Mouse (Mus musculus) cerebellum, adult 9-11 months (tissue): ENCODE measurements at regions not wholly inside any gene's neighbourhood (a gene's known extent, or its start where the extent isn't known, plus 50 kb on each side); places are given as distances from the start of the nearest gene placed in this dataset.
"Not testable (repeated sequence)": the region's sequence is repeated elsewhere in the genome, so short reads cannot be mapped to it uniquely, and the experiment has no call there.

Experiments used
- DNase-seq: peaks from one replicate; pipeline ENCODE4 v3.0.0; 2022

DNA sequence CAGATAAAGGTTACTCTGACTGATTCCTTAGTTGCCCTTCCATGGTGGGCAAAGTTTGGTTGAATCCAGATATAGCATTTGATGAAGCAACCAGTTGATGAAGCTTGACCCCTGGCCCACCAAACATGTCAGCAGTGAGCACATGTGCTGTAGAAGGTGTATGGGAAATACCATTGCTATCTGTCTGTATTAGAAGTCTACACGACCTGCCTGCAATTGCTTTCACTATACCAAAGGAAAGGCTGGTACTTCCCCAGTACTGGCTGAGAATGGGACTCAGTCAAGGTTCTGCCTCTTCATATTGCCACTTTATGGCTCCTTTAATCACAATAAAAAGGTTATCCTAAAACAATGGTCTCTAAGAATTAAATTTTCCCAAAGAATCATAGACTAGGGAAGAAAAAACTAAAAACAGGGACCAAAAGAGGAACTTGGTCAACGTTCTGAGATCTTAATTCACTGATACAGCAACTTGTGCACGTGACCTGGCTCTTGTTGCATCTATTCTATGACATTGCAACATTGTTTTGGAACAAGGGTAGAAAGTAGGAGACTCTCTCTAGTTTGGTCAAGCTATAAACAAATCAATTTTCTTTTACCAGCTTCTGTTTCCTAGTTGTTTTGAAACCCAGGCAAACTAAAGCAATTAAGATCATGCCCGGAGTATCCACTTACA, 284.0 kb downstream of the Rapgef2 start:
- DNase-seq = no peak

DNA sequence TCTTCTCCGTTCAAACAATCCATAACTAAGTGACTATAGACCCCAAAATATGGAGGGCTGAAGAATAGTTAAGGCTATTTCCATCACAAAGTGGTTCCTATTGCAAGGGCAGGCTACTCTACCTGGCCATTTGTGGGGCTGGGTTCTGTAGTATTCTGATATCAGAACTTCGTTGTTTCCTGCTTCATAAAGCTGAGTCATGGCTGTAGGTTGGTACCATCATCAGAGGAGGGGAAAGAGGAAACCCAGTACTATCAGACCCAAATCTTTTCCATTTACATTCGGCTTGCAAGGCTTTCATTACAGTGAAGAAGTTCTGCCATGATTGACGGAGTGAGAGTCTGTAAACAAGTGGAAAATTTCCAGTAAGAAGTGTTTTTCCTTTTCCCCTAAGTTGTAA, 284.6 kb downstream of the Rapgef2 start:
- DNase-seq = no peak

DNA sequence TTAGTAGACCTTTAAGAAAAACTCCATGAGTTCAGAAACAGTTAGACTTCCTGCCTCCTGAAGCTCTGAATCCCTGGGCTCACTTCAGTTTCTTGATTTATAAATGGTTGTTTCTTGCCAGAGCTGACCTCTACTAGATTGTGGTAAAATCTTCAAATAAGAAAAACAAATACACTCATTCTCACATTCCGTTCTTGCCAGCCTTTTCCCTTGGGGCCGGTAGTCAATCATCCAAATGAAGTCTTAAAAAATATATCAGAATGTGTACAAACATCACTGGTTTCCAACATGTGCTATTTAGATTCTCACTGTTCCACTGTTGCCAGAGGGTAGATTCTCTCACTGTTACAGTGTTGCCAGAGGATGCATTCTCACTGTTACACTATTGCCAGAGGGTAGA, 286.0 kb downstream of the Rapgef2 start:
- no peak for DNase-seq

DNA sequence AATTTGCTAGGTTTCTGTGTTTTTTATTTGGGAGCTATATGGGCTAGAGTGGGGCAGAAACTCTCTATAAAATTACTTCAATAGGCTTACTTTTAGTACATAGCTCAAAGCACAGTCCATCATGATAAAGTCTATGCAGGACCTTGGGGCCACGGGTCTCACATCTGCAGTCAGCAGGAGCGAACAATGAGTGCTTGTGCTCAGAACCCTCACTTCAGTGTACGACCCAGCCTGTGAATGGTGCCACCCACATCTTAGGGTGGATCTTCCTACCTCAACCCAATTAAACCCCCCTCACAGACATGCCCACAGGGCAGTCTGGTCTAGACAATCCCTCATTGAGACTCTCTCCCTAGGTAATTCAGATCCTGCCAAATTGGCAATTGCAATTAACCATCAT, 286.5 kb downstream of the Rapgef2 start:
- DNase-seq = no peak

DNA sequence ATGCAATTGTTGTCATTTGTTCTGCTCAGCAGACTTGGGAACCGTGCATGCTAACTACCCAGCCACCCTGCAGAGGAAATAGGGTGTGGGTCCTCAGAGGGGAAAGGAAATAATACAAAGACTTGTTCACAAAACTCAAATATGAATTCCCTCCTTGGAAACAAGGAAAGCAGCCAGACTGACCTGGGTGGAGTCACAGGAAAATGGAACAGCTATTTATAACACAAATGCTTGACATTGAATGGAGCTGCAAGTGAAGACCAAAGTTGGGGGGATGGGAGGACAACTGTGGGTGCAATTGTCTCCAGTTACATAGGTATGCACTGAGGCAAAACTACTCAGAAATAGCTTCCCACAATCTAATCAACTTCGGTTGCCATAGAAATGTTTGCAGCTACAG, 298.2 kb downstream of the Rapgef2 start:
- DNase-seq = no peak

DNA sequence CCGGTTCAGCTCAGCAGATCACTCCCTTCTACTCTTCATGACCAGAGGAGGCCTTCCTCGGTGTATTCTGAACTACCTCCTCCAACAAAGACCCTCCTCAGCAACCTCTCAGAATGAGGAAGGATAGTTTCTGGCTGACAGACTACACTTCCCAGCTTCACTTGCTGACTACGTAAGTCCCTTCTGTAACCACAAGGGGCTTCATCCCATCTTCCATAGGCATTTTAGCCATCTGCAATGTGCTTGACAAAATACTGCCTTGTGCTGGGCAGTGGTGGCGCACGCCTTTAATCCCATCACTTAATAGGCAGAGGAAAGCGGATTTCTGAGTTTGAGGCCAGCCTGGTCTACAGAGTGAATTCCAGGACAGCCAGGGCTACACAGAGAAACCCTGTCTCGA, 299.6 kb downstream of the Rapgef2 start:
- DNase-seq = no peak

DNA sequence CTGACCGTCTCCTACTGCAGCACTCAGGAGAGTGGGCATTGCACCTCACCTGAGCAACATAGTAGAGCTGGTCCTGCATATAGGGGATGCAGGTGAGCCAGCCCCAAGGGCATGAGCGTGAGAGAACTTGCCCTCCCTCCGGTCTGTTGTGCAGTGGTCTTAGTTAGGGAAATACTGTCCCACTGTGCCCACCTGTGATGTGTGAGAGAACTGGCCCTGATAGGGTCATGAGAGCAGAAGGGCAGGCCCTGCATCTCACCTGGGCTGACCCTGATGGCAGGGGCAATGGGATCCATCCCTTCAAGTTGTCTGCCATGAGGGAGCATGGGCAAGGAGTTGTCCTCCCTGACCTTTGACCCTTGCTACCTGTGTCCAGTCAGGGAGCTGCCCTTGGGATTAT, 305.3 kb downstream of the Rapgef2 start:
- DNase-seq = no peak

DNA sequence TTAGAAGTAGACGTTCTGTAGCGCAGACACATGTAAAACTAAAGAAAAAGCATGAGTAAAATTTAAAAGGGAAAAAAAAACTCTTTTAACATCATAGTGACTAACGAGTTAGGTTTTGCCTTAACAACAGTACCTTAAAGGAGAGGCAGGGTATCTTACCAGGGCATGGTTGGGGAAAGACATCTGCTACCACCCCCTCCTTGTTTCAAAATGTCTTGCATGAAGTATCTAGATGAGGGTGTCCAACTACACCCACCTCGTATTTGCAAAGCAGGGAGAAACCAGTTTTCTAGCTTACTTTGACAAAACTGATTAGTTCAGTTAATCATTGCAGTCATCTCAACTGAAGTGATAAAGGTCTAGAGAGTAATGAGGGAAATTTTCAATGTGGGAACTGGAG, 307.5 kb downstream of the Rapgef2 start:
- no peak for DNase-seq

DNA sequence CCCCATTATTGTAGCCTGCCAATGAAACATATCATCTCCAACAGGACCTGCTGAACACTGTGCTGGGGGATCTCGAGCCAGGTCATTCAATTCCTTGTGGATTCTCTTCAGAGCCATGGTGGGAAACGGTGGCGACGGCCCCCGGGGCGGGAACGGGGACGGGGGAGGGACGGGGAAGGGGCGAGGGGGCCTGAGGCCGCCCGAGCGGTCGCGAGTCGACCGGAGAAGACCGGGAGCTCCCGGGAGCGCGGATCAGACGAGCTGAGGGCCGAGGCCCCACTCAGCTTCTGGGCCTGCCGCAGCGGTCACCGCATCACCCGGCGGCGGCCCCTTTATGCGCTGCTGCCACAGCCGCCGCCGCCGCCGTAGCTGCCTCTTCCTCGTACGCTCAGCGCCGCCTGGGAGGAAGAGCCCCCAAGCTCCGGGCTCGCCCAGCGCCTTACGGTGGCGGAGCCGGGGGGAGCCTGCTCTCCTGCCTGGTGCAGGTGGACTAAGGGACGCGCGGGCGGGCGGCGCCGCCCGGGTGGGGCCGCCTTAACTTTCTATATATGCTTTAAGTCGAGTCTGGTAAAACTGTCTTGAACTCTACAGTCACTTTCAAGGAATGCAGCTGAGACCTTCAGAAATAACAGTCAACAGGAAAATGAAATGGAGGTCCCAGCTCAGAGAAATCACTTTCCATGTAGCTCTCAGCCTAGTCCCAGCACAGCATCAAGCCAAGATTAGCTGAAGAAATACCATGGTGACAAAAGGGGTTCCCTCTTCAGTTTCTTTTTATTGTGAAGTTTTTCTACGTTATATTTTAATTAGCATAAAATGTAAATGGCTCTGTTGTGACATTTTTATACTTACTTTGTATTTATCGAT, 319.4 kb downstream of the Rapgef2 start:
- peak; percentile 22 for DNase-seq

DNA sequence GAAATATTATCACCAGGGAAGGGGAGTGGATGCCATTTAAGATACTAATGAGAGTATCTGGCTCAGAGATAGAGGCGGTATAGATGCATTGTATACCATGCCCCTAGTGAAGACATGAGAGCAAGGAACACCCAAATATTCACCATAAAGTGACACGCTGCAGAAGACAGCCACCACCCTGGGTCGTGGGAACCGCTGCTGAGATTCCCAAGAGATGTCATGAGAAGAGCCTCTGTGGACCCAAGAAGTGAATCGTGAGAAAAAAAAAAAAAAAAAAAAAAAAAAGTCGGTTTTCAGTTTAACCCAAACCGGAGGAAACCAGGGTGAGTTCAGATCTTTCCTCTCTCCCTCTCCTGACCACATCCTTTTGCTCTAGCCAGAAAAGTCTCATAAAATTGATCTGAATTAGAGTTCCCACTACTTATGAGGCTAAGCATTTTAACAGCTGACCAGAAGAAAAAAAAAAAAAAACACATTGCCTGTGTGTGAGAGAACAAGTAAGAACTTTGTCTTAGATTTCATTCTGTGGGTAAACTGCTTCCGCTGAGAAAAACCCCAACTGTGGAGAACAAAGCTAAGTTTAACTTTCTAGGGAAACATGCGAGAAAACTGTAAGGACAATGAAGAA, 322.0 kb downstream of the Rapgef2 start:
- DNase-seq = no peak

DNA sequence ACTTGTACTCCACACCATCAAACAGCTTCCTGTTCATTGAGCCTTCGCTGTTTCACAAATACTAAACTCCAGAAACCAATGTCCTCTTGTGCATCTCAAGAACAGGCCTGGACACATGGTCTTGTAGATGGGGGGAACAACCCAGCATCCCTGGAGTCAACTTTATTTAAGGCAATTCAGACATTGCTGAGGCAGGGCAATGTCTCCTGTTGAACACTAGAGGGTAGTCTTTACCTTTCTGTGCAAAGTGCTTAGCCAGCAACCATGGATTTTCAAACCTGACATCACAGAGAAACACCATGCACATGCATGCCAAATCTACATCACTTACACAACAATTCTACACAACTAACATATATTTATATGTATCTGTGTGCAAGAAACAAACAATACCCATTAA, 327.5 kb downstream of the Rapgef2 start:
- peak; percentile 11 for DNase-seq

DNA sequence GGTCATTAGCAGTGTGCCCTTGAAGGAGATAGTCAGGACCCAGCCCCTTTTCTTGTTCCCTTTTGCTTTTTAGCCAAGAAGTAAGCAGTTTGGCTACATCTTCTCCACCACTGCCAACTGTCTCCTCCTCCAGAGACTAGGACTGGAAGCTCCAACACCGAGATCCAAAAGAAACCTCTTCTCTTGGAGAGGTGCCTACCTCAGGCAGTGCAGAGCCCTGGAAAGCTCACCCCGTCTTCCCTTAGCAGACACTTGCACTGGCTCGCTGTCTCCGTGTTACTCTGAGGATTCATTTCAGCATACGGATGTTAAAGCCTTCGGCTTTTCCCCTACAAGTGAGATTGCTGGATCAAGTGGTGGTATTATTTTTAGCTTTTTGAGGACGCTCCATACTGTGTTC, 331.0 kb downstream of the Rapgef2 start:
- no peak for DNase-seq

DNA sequence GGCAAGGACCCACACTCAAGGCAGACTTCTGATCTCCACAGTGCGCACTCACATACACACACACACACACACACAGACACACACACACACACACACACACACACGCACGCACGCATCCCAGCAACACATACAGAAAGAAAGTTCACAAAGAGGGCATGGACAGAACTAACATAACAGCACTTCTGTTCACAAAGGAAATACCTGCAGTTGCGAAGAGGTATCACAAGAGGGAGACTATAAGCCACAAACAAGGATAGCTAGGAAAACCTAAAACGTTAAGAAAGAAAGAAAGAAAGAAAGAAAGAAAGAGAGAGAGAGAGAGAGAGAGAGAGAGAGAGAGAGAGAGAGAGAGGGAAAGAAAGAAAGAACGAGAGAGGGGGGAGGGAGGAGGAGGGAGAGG, 336.9 kb downstream of the Rapgef2 start:
- not testable (repeated sequence) for DNase-seq

DNA sequence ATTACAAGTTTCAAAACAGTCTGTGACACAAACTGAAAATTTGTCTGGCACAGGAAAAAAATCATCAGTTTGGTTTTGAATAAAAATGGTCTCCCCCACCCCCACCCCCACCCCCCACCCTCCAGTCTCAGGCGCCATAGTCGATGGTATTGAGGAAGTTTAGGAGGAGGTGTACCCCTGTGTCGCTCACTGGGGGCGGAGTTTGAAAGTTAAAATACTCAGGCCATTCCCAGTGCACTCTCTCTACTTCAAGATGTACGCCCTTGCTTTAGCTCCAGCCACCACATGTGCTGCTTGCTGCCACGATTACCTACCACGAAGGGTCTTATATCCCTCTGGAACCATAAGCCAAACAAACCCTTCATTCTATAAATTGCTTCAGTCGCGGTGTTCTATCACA, 337.6 kb downstream of the Rapgef2 start:
- DNase-seq = no peak

DNA sequence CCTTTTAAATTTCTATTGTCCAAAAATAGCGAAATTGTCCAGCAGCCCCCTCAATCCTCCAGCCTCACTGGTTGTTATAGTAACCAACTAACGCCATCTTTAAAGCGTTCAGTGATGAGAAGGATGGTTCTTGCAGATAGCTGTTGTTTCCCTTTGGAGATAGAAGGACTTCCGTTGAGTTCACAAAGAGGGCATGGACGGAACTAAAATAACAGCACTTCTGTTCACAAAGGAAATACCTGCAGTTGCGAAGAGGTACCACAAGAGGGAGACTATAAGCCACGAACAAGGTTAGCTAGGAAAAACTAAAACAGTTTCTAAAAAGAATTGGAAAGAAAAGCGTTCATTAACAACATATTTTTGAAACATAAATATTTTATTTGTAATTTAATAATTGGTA, 338.1 kb downstream of the Rapgef2 start:
- DNase-seq = peak; percentile 20

DNA sequence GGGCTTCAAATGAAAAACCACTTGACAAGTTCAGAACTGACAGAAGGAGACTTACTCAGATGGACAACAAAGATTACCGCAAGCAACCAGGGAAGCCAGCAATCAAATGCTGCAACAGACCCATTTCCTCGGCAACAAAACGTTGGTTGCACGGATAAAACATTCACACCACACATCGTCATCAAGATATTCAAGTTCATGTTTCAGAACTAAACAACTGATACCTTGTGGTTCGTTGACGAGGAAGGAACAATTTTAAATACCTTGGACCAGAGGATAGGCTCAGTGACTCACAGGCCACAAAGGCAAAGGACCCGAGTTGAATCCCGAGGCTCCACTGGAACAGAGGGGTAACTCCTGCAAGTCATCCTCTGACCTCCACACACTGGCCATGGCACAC, 339.1 kb downstream of the Rapgef2 start:
- no peak for DNase-seq

DNA sequence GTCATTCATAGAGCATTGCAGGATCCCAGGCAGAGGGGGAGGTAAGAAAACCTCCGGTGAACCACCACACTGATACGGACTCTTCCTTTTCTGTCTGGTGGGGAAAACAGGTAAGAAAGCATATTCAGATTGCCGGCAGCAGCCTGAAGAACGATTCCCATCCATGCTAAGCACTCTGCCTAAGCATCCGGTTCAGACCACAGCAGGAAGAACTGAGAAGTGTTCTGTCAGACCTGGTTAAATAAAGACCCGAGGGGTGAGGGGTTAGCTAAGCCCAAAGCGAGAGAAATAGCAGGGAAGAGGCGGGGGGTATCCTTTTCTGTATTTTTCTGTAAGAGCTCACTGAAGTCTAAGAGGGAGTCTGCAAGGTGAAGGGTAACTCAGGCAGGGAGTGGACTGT, 342.1 kb downstream of the Rapgef2 start:
- no peak for DNase-seq

DNA sequence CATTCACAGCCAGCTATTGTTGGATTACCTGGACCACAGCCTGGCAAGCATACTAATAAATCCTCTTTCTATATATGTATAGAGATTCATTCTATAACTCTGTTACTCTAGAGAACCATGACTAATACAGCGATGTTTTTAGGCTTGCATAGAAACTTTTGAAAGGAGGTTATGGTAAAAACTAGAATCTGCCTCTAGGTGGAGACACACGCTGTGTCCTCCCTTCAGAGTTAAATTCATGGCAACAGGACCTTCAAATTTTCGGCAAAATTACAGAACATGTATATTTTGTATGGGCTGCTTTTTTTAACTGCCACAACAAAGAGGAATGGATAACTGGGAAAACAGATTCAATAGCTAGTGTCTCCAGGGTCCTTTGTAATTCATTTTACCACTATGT, 353.3 kb downstream of the Rapgef2 start:
- no peak for DNase-seq

DNA sequence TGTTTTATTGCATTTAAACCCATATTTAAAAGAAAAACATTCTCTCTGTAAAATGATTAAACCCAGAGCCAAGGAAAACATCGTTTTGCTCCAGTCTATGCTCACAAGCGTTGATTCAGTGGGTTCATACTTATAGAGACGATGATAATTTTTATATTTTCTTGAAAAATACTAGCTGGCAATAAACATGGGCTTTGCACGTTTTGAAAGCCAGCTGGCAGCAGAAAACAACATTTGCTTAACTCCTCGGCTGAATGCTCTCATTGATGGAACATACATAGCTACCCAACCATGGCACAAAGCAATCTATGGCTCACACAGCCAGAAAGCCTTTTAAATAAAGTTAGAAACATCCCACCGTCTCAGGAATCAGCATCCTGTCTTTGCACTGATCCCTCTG, 366.5 kb downstream of the Rapgef2 start:
- no peak for DNase-seq

DNA sequence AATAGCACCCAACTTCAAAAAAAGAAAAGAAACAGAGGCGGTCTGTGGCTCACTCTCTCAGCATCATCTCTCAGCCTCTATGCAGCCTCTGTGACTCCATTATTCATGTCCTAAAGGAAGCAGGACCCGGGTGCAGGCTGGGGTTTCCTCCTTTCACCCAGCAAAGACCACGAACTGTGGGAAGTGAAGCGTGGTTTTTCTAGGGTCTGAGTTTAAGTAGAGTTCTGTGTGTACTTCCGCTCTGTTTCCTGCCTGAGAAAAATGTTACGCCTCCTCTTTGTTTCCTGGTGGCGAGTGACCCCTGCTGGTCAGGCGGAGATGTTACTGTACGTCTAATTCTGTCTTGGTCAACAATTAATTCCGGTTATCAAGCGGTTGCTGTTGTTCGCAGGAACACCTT, 366.9 kb downstream of the Rapgef2 start:
- peak; percentile 46 for DNase-seq

DNA sequence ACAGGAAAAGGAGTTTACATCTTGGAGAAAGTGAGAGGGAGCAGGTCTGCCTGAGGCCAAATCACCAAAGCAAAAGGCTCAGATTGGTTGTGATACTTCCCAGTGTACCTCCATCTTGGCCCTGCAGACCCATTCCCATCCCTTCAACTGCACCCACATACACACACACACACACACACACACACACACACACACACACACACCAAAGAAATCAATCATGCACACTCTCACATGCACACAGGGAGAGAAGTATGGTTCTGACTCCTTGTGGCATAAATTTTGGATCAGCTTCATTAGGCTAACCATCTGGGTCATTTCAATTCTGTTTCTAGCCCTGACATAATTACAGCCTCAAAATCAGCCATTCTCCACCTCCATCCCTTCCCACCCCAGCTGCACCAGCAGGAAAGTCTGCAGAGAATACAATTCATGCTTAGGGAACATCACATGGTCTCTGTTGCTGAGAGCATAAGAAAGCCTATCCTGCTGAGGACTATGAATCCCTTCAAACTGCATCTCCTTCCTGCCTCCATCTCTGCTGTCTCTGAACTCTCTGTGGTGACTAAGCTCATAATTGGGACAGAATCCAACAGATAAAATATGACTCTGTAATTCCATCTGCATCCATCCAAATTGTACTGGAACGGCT, 378.0 kb downstream of the Rapgef2 start:
- no peak for DNase-seq

DNA sequence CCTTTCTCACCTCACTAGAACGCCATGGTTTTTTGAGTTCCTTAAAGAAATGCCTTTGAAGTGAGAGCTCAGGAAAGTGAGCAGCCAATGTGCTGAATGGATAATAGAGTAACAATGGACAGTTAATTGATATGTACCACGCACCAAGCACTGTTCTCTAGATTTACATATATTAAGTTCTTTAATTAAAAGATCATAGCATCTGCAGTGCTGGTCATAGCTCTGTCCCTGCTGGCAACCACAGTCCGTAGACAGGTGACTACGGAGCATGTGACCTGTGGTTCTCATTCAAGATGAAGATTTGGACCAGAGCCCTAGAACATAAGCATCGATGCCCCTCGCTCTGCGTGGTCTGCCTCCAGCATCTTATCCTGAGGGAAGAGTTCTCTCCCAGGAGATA, 378.5 kb downstream of the Rapgef2 start:
- no peak for DNase-seq

DNA sequence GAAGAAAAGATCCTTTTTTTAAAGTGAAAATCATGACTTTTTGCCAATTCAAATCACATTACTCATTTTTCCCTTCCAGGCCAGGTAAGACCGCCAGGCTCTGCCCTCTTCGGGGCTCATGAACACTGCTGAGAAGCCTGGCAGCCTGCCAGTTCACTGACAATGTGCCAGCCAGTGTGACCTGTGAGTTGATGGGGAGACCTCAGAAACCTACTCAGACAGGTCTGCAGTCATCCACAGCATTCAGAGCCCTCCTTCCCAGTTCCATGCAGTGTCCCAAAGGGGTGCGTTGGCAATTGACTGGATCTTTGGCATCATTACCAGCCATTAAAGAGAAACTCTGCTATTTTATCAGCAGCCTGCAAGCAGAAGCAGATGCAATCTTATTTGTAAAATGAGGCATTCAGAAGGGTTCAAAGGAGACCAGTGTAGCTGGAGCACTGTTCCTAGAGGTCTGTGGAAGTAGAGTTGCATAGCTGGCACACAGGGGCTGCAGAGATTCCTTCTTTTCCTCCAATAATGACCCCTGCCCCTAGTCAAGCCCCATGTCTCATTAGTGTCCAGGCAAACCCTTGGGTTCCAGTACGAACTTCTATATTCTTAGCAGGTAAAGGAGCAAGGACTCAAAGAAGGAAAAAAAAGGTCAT, 384.4 kb downstream of the Rapgef2 start:
- DNase-seq = peak; percentile 5
